Mouse (Mus musculus): ENCODE results near the gene Smco4. TPM values are rescaled to one million over a fixed set of nuclear protein-coding genes. Genes with fewer than 3 reads are reported as not detected.
"Not testable (repeated sequence)": the region's sequence is repeated elsewhere in the genome, so short reads cannot be mapped to it uniquely, and the experiment has no call there.

Smco4 gene
- total RNA-seq, 4 experiments from 2014 or later: 8.4 to 11.1 (median 9.9) TPM

DNA sequence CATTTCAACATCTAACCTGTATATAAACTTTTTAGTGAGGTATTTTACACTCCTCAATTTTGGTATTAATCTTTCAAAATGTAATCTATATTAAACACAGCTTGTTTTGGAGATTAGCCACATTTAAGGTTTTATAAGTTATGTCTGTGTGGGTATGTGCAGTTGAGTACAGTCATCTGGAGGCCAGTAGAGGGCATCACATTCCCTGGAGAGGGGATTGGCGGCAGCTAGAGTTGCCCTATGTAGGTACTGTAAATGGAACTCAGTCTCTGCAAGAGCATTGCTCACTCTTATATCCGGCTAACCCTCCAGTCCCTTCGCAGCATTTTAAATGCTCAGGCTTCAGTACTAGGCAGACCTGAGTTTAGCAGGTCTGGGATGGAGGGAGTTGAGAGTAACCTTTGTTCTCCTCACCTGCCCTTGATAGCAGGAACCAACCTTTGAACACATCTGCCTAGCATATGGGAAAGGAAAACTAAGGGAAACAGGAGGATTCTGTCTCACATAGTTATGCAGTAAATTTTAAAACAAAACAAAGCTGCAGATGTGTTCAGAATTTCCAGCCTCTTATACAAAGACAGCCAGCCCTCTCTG is 44.3 kb downstream of the Smco4 start:
- no peak for DNase-seq (ENCODE audit: low spot score in 2 of 2)

DNA sequence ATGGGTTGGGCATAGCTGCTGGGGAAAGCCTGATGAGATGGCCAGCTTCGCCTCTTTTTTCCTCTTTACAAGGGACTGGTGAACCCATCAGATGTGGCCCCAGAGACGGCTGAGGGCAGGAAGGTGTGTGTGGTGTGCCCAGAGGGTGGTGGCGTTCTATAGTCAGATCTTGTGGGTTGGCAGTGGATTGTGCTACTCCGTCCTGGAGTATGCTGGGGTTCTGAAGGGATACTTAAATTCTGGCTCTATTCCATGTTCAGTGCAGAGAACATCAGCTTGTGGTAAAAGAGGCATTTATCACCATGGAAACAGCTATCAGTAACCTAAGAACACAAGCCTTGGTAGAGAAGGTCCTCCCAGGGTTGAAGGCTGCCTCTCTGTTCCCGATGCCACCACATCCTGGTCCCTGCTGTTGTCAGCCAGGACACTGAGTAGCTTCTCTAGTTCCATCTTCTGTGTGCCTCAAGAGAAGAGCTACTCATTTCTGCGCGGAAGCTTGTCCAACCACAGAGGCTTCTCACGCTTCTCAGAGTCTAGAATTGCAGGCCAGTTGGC is 45.8 kb downstream of the Smco4 start:
- no peak for DNase-seq (ENCODE audit: low spot score in 2 of 2)

DNA sequence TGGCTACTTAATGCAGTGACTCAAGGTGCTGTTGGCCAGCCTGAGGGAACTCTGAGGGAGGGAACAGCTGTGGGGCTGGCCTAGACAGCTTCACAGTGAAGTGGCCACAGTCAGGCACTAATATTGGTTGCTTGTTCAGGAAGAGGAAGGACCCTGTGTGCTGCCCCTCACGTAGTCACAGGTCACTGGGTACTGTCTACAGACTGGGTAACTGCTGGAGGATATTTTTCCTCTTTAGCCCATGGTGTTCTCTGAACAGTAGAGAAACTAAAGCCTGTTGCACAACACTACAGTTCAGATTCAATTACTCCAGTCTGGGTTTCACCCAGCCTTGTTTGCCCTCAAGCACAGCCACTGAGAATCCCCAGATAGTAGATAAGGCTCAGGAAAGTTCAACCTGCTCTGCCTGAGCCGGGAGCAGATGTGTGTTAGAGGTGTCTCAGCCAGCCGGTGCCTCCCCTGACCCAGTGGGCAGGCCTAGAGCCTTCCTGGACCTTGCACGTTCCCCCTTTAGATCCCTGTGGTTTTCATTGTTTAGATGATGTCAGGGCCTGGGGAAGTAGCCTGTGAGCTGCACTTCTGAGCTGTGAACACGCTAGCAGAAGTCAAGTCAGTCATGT is 48.6 kb downstream of the Smco4 start:
- no peak for DNase-seq (ENCODE audit: low spot score in 2 of 2)

DNA sequence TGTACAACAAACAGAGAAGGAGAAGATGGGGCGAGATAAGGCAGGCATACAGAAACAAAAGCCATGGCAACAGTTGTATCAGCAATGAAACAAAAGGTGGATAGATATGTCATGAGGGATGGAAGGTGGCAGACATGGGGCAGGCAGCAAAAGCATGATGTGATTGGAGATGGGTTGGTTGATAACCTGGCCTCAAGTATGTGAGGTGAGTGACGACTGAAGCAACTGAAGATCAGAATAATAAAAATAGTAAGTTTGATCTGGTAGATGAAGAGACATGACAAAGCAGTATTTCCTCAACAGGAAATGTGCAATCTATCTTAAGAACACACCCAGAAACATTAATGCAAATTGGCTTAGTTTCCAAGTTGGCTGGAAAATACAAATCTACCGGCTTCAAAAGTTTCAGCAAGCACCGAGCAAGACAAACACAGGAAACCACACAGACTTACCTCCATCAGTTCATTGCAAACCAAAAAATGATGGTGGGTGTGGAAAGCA is 57.3 kb downstream of the Smco4 start:
- no peak for DNase-seq (ENCODE audit: low spot score in 2 of 2)

DNA sequence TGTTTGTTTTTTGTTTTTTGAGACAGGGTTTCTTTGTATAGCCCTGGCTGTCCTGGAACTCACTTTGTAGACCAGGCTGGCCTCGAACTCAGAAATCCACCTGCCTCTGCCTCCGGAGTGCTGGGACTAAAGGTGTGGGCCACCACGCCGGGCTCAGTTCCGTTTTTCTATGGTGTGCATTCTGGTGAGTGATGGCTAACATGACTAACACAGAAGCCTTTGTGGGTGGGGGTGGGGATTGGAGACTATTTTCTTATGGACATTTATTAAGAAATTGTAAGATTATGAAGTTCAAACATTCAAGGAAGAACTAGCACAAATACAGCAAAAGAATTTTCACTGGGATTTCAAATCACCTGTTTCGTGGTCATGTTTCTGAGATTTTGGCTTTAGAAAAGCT is 57.8 kb downstream of the Smco4 start:
- not testable (repeated sequence) for DNase-seq (ENCODE audit: low spot score in 2 of 2)

DNA sequence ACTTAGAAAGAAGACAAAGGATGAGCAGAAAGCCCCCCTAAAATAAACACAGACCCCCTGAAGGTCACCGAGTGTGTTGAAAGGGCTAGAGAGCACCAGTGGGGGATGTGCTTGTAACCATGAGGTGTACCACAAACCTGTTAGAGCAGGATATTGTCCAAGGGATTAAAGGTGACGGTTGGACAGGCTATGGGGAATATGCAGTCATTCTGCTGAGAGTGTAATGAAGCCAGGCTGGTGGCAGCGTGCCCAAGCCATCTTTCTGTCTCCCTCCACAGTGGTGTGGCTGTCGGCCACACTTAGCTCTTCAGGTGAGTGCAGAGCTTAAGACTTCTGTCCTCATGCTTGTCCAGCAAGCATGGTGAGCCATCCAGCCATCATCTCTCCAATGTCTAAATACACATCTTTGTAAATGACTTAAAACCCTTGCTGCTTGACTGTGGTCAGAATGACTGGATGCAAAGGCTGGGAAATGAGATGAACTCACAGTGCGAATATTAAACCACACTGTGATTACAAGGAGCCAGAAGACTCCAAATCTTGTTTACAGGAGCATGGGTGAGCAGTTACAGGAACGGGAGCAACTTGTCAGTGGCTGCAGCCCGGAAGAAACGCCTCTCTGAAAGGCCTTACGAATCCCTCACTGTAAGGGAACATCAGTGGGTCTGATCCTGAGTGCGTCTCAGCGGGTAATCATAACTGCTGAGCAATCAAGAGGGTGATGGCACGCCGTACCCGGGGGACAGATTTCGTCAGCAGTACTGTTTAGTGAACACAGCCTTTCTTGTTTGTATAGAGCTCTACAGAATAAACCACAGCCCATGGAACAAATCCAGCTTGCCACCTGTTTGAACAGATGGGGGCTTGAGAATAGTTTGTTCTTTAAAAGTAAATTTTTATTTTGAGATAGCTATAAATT is 59.0 kb downstream of the Smco4 start:
- no peak for DNase-seq (ENCODE audit: low spot score in 2 of 2)

DNA sequence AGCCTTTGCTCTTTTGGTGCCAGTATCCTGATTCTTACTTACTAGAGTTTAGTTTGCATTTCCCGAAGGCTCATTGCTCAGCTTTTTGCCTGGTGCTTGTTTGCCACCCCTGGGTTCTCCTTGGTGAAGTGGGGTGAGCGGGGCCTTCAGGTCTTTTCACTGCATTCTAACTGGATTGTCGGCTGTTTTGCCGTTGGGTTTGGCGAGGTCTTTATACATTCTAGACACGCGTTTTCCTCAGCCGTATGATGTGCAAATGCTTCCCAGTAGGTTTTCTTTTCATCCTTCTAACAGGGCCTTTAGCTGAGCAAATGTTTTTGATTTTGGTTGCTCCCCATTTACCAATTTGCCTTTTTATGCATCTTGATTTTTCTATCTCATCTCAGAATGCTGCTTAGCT is 60.1 kb downstream of the Smco4 start:
- no peak for DNase-seq (ENCODE audit: low spot score in 2 of 2)

DNA sequence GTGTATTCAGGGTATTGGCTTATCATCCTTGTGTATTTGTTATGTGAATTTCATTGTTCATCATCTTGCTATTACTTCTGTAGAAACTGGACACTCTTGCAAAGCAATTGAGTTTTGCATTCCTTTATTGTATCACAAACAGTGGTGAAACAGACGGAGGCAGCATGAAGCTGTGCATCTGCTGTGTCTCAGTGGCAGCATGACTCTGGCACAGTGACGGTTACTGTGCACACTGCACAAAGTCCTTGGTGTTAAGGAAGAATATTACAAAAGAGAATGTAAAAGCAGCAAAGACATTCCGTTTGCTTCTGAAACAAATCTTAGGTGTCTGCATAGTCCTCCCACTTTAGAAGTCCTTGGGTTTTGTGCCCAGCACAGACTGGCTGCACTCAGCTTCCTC is 67.2 kb downstream of the Smco4 start:
- no peak for DNase-seq (ENCODE audit: low spot score in 2 of 2)

DNA sequence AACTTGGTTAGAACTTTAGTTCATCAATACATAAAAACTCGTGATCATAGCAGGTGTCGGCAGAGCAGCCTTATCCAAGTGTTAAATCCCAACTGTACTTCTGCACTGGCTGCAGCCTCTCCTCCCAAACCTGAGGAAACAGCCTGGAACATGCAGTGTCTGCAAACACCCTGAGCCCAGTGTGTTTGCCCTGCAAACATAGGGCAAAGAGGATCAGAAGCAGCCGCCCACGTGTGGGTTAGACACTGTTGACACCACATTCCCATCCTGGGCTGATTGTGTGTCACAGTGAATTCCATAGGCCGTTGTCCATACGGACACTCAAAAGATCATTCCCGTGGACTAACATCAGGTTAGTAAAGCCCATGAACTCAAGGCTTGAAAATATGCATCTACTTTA is 69.1 kb downstream of the Smco4 start:
- DNase-seq (ENCODE audit: low spot score in 2 of 2): no peak

DNA sequence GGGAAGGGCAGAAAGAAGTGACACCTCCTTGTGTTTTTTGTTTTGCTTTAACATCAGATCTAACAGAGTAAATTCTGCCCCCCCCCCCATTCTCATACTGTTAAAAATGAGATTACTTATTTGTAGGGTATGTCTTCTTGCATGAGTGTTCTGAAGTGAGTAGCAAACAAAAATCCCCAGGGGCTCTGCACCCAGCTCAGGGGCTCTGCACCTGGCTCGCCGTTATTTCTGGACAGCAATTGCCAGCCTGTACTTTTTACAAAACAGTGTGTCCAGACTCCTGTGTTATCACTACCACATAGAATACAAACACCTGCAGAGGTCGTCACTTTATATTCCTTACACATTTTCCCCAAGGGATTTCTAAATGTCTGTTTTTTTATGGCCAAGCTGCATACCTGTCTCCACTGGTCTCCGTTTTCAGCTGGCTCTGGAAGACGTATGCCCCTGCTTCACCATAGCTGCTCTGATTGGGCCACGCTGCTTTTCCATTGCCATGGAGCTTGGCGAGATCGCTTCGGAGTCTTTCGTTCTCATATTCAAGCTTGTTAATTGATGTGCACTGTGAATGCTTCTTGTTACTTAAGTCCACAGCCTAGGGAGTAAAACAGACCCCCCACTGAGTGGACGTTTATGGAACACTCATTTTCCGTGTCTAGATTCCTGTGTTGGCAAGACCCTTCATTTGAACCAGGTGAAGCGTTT is 81.7 kb downstream of the Smco4 start:
- no peak for DNase-seq (ENCODE audit: low spot score in 2 of 2)

DNA sequence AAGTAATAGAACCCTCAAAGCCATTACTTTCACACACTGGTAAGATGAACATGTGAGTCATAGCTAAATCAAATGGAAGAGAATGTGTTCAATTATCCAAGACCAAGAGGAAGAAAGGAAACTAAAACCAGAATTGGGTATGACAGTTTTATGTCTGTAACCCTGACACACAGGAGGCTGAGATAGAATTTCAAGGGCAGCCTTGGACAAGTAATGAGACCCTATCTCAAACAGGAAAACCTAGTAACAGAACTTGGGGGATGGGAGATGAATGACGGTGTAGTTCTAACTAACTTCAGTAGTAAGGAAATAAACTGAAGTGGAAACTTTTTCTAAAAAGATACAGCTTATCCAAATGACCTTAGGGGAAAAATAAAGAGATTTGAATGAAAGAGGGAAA is 85.2 kb downstream of the Smco4 start:
- DNase-seq (ENCODE audit: low spot score in 2 of 2): no peak

DNA sequence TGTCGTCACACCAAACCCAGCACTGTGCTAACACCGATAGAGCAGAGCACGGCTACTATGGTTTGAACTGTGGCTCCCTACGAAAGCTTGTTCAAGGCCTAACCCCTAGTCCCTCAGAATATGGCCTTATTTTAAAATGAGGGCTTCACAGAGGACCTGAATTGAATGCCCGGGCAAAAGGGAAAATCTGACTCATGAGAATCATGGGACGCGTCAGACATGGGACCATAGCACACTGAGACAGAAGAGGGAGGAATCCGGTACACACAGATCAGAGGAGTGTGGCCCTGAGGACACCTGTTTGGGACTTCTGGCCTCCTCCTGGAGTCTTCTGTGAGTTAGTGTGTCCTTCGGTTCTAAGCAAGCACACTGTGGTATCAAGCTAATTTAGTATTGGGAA is 85.7 kb downstream of the Smco4 start:
- DNase-seq (ENCODE audit: low spot score in 2 of 2): no peak

DNA sequence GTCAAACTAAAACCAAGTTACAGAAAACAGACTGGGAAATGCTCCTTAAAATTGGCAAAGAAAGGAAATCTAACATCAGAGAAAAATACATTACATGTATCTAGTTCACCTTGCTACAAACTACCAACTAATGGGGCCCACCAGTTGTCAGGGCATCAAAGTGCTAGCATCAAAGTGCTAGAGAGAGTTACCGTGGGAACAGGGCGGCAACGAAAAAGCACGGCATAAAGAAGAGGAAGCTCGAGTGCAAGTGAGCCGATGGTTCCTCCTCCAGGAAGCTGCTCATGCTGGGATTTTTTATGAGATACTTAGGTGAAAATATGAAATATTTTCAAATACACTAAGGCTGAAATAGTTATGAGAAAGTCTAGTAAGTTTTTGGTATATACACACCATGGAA is 86.9 kb downstream of the Smco4 start:
- DNase-seq (ENCODE audit: low spot score in 2 of 2): no peak

DNA sequence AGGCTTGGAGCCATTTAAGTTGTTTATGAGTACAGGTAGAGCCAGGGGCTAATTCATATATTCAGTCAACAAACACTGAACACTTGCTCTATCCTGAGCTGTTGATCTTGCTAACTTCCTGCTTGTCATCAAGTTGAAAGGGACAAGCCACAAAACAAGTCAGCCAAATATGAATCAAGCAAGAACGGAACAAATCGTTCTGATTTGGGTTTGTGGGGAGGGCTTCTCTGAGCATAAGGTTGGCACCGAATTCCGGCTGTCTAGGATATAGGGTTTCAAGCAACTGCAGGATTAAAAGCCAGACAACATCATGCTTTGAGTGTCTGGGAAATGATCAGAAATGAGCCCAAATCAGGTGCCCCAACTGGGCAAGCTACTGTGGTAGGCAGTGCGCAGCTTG is 88.8 kb downstream of the Smco4 start:
- DNase-seq (ENCODE audit: low spot score in 2 of 2): no peak

DNA sequence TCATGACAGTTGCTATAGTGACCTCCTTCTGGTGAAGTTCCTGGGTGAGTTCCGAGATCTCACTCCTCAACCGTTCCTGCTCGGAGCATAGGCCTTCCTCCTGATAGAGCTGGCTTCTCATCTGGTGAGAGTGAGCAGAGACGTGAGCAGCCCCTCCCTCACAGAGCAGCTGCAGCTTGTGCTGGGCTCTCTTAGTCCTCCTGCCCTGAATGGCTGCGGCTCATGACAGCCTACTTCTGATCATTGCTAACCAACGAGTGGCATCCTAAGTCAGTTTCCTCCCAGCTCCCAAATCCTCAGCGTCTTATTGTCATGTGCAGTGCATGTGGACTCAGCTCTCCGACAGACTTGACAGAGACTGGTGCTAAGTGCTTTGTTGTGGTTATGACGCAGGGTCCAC is 91.0 kb downstream of the Smco4 start:
- DNase-seq (ENCODE audit: low spot score in 2 of 2): no peak

DNA sequence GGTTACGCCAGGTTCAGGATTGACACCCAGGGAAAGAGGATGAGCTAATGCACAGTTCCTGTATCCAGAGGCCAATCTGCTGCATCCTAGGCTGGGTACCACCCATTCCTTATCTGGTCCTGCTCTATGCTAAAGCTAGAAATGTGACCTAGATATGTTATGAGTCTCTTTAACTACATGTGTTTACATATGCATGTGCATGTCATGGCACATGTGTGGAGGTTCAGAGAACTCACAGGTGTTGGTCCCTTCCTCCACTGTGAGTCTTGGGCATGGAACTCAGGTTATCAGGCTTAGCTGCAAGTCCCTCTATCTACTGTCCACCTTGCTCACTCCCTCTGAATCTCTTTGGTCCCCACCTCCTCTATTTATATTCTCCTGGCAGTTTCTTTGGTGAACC is 92.7 kb downstream of the Smco4 start:
- no peak for DNase-seq (ENCODE audit: low spot score in 2 of 2)

DNA sequence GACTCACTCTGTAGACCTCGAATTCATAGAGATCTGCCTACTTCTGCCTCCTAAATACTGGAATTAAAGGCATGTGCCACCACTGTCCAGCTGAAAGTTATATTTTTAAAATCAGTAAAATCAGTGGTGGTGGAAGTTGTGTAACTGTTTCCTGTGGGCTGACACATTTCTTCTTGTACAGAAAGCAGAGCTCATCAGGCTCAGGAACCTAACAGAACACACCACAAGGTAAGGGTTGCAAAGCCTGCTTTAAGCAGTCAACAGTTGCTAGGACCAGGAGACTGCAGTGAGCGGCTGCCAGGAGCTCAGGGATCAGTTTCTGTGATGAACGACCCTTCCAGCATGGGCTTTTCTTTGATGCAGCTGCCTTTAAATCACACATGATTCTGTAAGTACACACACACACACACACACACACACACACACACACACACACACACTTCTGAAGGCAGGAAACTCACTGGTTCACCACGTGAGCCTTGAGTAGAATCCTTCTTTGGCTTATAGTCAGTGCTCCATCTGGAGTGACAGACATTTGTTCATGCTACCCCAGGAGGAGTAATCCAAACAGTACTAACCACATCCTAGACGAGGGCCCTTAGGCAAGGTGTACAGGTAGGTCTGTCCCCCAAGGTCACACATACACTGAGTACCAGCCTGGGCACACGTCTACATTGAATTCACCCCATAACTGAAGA is 94.1 kb downstream of the Smco4 start:
- no peak for DNase-seq (ENCODE audit: low spot score in 2 of 2)

DNA sequence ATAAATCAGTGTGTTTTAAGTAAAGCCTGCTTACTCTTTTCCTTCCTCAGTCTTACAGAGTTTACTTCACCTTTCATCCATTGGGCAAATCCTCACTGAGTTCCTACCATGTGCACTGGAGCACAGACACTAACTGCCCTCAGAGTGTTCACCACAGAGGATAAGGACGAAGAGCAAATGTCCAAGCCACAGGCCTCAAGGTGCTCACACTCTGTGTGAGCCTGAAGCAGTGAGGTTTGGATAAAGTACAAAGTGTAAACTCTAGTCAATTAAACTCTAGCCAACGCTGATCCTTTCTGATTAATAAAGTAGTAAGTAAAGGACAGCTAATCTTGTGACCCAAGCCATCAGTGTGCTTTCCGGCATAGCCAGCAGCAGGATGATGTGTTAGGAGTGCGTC is 100.9 kb downstream of the Smco4 start:
- no peak for DNase-seq (ENCODE audit: low spot score in 2 of 2)

Measured in gastrocnemius, adult 8-10 months (tissue).